Mouse (Mus musculus) thymus, adult 18-20 months (tissue): ENCODE measurements at regions not wholly inside any gene's neighbourhood (a gene's known extent, or its start where the extent isn't known, plus 50 kb on each side); places are given as distances from the start of the nearest gene placed in this dataset.
"Not testable (repeated sequence)": the region's sequence is repeated elsewhere in the genome, so short reads cannot be mapped to it uniquely, and the experiment has no call there.

Source experiments
- DNase-seq, 2 experiments: peaks; one replicate each; pipeline ENCODE4 v3.0.0; 2022; ENCODE audit warnings: mixed read lengths in 2 of 2

GRCm38 (mm10) chrX:50675356-50675755 lies 165.5 kb upstream of the Stk26 start:
- no peak for DNase-seq

GRCm38 (mm10) chrX:50657835-50658565 lies 182.8 kb upstream of the Stk26 start:
- peak in 1 of 2 experiments; percentile 12 for DNase-seq

- no peak for DNase-seq
Measured at GRCm38 (mm10) chrX:50657180-50657834, 183.5 kb upstream of the Stk26 start.

GRCm38 (mm10) chrX:50655380-50655779 lies 185.5 kb upstream of the Stk26 start:
- DNase-seq = not testable (repeated sequence)

- no peak for DNase-seq
Measured at GRCm38 (mm10) chrX:50641347-50641746, 199.5 kb upstream of the Stk26 start.

- no peak for DNase-seq
Measured at GRCm38 (mm10) chrX:50635634-50636033, 205.2 kb upstream of the Stk26 start.

GRCm38 (mm10) chrX:50634842-50635615 lies 205.8 kb upstream of the Stk26 start:
- peak; percentile 55 to 71 for DNase-seq

- no peak for DNase-seq
Measured at GRCm38 (mm10) chrX:50632536-50632935, 204.2 kb upstream of the Olfr1324 start.

- DNase-seq = no peak
Measured at GRCm38 (mm10) chrX:50625336-50625735, 197.0 kb upstream of the Olfr1324 start.

GRCm38 (mm10) chrX:50622984-50623455 lies 194.7 kb upstream of the Olfr1324 start:
- peak in 1 of 2 experiments; percentile 69 for DNase-seq

- DNase-seq = no peak
Measured at GRCm38 (mm10) chrX:50620909-50621308, 192.6 kb upstream of the Olfr1324 start.

- peak in 1 of 2 experiments; percentile 80 for DNase-seq
Measured at GRCm38 (mm10) chrX:50619919-50620318, 191.6 kb upstream of the Olfr1324 start.

GRCm38 (mm10) chrX:50618936-50619335 lies 190.6 kb upstream of the Olfr1324 start:
- no peak for DNase-seq

GRCm38 (mm10) chrX:50616920-50617319 lies 188.6 kb upstream of the Olfr1324 start:
- DNase-seq = peak in 1 of 2 experiments; percentile 88

GRCm38 (mm10) chrX:50614874-50615273 lies 186.6 kb upstream of the Olfr1324 start:
- DNase-seq = peak in 1 of 2 experiments; percentile 72

- DNase-seq = peak in 1 of 2 experiments; percentile 69
Measured at GRCm38 (mm10) chrX:50614367-50614766, 186.1 kb upstream of the Olfr1324 start.

GRCm38 (mm10) chrX:50611765-50612591 lies 183.7 kb upstream of the Olfr1324 start:
- DNase-seq = peak in 1 of 2 experiments; percentile 76

- DNase-seq = not testable (repeated sequence)
Measured at GRCm38 (mm10) chrX:50608141-50608540, 179.8 kb upstream of the Olfr1324 start.

- peak; percentile 5 to 85 for DNase-seq
Measured at GRCm38 (mm10) chrX:50607636-50608035, 179.3 kb upstream of the Olfr1324 start.

- peak in 1 of 2 experiments; percentile 75 for DNase-seq
Measured at GRCm38 (mm10) chrX:50605517-50605916, 177.2 kb upstream of the Olfr1324 start.

GRCm38 (mm10) chrX:50604995-50605394 lies 176.7 kb upstream of the Olfr1324 start:
- DNase-seq = peak in 1 of 2 experiments; percentile 82

GRCm38 (mm10) chrX:50602881-50603280 lies 174.6 kb upstream of the Olfr1324 start:
- DNase-seq = peak in 1 of 2 experiments; percentile 89
